Mouse (Mus musculus) hindbrain, embryonic 16.5 days (tissue): ENCODE data around the gene Tmem243. TPM values are rescaled to one million over a fixed set of nuclear protein-coding genes. Genes with fewer than 3 reads are reported as not detected.

ENCODE experiments used
- ATAC-seq: fragments of 200-750 bp; cut with Nextera tagmentation; 2 replicates; pipeline ENCODE4 v1.8.0; 2017; ENCODE audit warnings: moderate TSS enrichment, moderate library complexity
- H3K27ac ChIP-seq: fragments of 300-500 bp; sonication (generic); 2 replicates; pipeline ENCODE4 v1.5.1; 2014; ENCODE audit warnings: low read depth, mild to moderate bottlenecking, control low read depth, low read length, moderate library complexity
- H3K27me3 ChIP-seq: fragments of 300-500 bp; sonication (generic); replicated peaks from 2 replicates; pipeline ENCODE4 v1.6.1; 2014; ENCODE audit warnings: low read length; ENCODE audit not compliant: control insufficient read depth, insufficient read depth
- H3K36me3 ChIP-seq: fragments of 300-500 bp; sonication (generic); 2 replicates; pipeline ENCODE4 v1.6.1; 2014; ENCODE audit warnings: mild to moderate bottlenecking, low read length, moderate library complexity, mixed read lengths; ENCODE audit not compliant: control insufficient read depth, insufficient read depth
- H3K4me1 ChIP-seq: fragments of 300-500 bp; sonication (generic); 2 replicates; pipeline ENCODE4 v1.6.1; 2014; ENCODE audit warnings: low read depth, low read length; ENCODE audit not compliant: control insufficient read depth, insufficient read depth
- H3K4me2 ChIP-seq: fragments of 300-500 bp; sonication (generic); 2 replicates; pipeline ENCODE4 v1.6.1; 2014; ENCODE audit warnings: mild to moderate bottlenecking, low read length, control low read depth, moderate library complexity
- H3K4me3 ChIP-seq: fragments of 300-500 bp; sonication (generic); 2 replicates; pipeline ENCODE4 v1.5.1; 2014; ENCODE audit warnings: mild to moderate bottlenecking, low read length, control low read depth, moderate library complexity
- H3K9ac ChIP-seq: fragments of 300-500 bp; sonication (generic); 2 replicates; pipeline ENCODE4 v1.6.1; 2014; ENCODE audit warnings: low read depth, mild to moderate bottlenecking, control low read depth, low read length, moderate library complexity
- H3K9me3 ChIP-seq: fragments of 300-500 bp; sonication (generic); 2 replicates; pipeline ENCODE4 v1.6.1; 2014; ENCODE audit warnings: mild to moderate bottlenecking, low read length, moderate library complexity; ENCODE audit not compliant: control insufficient read depth
- WGBS: fragments of 180-500 bp; shearing (Covaris S2); extraction: QIAGEN DNeasy Blood & Tissue Kit; methylation state at CpG from one replicate; pipeline ENCODE4 v1.1.7; 2014; 5-methylcytosine and 5-hydroxymethylcytosine counted together
- polyA plus RNA-seq: library from polyadenylated mRNA; unstranded; fragments of >200 nt; fragmentation: Nextera tagmentation; extraction: Ambion mirVana; gene quantifications from 2 replicates; pipeline ENCODE4 v1.2.1, GENCODE M21; 2015

The Tmem243 gene
- polyA plus RNA-seq, 1 experiment from 2014 or later = 5.2 TPM

DNA sequence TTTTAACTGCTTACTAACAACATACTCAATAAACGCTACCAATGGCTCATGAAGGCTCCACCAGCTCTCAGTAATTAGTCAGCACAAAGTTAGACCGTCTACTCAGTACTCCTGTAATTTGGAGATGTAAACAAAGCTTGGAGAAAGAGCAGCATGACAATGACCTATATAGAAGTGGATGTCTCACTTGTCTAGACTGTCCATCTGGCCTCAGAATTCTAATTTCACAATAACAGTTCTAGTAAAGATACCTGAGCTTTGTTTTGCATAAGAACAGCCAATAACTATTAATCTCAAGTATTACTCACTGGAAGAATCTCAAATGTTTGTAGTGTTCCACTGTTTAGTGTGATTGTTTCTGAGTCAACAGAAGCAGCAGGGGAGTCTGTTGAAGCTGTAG lies 23.7 kb downstream of the Tmem243 start:
- no peaks in the 10 kb centered on the region for H3K27me3 ChIP-seq
- no peak overlapping the region for H3K27ac ChIP-seq
- H3K4me1 ChIP-seq = no peaks in the 10 kb centered on the region
- H3K36me3 ChIP-seq = peaks cover 53% of the 10 kb centered on the region
- no peak overlapping the region for H3K4me2 ChIP-seq
- ATAC-seq = no peak
- no peaks in the 10 kb centered on the region for H3K9me3 ChIP-seq
- no peak overlapping the region for H3K9ac ChIP-seq
- no peak overlapping the region for H3K4me3 ChIP-seq
- 89% methylated on average over 2 of the region's 2 CpGs for WGBS

DNA sequence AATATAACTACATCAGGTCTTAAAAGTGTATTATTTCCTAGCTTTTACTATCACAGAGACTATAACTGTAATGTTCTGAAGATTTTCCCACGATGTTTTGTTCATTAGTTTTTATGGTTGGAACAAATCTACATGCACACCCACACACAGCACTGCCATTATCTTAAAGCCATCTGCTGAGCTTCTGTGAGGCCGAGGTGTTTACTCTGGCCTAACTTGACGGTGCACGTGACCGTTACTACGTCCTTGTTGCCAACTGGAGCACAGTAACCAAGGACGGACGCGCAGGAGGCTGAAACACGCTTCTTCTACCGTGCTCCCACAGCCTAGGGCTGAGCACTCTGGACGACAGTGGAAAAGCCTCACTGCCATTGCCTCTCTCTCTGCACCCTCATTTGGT lies 28.1 kb downstream of the Tmem243 start:
- no peaks in the 10 kb centered on the region for H3K9me3 ChIP-seq
- no peak for ATAC-seq
- H3K4me1 ChIP-seq = no peaks in the 10 kb centered on the region

DNA sequence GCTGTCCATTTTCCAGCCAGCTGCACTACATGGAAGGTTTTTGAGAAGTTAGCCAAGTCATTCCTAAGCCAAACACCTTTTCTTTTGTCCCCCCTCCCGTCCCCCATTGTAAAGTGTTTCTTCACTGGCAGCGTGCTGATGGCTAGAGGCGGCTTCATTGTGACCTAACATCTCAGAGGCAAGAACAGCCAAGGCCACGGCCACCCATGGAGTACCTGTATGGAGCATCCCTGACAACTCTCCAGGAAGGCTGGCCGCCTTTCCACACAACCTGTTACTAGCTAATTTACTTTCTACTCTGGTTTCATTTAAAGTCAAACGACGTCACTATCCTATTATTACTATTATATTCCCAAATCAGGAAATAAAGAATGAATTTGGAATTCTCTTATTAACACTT lies 31.3 kb downstream of the Tmem243 start:
- Histone ChIP-seq H3K4me3 (no peak overlapping the region), H3K27ac (no peak overlapping the region), H3K4me2 (no peak overlapping the region), H3K36me3 (peaks cover 20% of the 10 kb centered on the region), H3K4me1 (no peaks in the 10 kb centered on the region), H3K9ac (no peak overlapping the region), H3K9me3 (no peaks in the 10 kb centered on the region), H3K27me3 (no peaks in the 10 kb centered on the region)
- no peak for ATAC-seq
- WGBS = 82% methylated on average over 7 of the region's 7 CpGs

More for the DNA sequence above, 28.1 kb downstream of the Tmem243 start:
- no peak overlapping the region for H3K4me3 ChIP-seq
- no peaks in the 10 kb centered on the region for H3K27me3 ChIP-seq
- H3K9ac ChIP-seq = no peak overlapping the region
- no peak overlapping the region for H3K27ac ChIP-seq
- WGBS = 94% methylated on average over 12 of the region's 12 CpGs
- H3K4me2 ChIP-seq = no peak overlapping the region
- peaks cover 30% of the 10 kb centered on the region for H3K36me3 ChIP-seq

DNA sequence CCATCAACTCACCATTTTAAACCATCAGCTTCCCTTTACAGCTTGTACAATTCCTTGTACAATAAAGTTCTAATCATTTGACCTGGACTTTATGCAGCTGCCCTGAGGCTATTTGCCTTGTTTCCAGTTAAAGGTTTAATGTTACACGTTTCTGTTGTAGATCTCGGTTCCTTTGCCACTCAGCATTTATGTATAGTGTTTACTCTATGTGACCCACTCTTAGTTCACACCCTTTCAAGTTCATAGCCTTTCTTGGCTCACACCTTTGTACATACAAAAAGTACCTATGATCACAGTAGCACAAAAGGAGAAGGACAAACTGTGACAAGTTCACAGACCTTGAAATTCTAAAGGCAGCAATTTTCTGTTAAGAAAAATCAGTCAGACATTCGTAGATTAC lies 35.1 kb downstream of the Tmem243 start:
- Histone ChIP-seq H3K27me3 (no peaks in the 10 kb centered on the region), H3K4me1 (no peaks in the 10 kb centered on the region), H3K27ac (no peak overlapping the region), H3K9me3 (no peaks in the 10 kb centered on the region), H3K4me3 (no peak overlapping the region), H3K9ac (no peak overlapping the region), H3K36me3 (peaks cover 13% of the 10 kb centered on the region), H3K4me2 (no peak overlapping the region)
- ATAC-seq = no peak
- WGBS = 92% methylated on average over 3 of the region's 3 CpGs

DNA sequence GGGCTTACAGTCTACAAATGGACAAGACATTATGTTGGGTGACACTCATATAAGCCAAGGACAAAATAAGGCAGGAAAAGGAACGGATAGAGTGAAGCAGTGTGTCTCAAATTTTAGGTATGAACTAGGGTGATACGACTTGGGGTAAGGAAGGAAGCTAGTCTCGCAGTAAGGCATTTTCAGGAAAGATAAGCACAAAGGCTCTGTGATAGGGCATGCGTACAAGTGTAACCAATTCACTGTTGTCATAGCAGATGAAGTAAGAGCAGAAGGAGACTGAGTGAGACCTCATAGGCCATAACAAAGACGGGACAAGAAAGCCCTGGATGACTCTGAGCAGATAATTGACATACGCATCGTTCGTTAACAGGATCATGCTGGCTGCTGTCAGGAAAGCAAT lies 40.3 kb downstream of the Tmem243 start:
- 89% methylated on average over 8 of the region's 8 CpGs for WGBS
- H3K4me1 ChIP-seq = no peaks in the 10 kb centered on the region
- no peaks in the 10 kb centered on the region for H3K9me3 ChIP-seq
- no peak overlapping the region for H3K4me3 ChIP-seq
- no peak for ATAC-seq
- H3K27ac ChIP-seq = no peak overlapping the region
- no peak overlapping the region for H3K9ac ChIP-seq
- H3K27me3 ChIP-seq = no peaks in the 10 kb centered on the region
- no peak overlapping the region for H3K4me2 ChIP-seq
- H3K36me3 ChIP-seq = peaks cover 20% of the 10 kb centered on the region

DNA sequence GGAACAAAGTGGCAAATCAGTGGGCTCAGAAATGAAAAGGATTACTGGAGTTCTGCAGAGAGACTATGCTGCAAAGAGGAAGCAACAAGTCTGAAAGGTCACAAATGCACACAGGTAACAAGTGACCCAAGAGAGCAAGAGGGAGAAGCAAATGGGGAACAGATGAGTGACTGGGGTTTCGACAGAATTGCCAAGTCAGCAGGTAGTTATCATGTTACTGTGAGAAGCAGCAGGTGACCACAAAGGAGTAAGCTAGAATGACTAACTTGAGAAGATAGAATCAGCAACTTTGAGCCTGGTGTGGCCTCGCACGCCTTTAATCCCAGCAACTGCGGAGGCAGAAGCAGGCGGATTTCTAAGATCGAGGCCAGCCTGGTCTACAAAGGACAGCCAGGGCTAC lies 41.9 kb downstream of the Tmem243 start:
- H3K9me3 ChIP-seq = no peaks in the 10 kb centered on the region
- H3K27me3 ChIP-seq = no peaks in the 10 kb centered on the region
- no peak overlapping the region for H3K4me3 ChIP-seq
- no peak overlapping the region for H3K4me2 ChIP-seq
- H3K4me1 ChIP-seq = no peaks in the 10 kb centered on the region
- 95% methylated on average over 6 of the region's 6 CpGs for WGBS
- no peak overlapping the region for H3K9ac ChIP-seq
- H3K27ac ChIP-seq = no peak overlapping the region
- ATAC-seq = no peak
- peaks cover 15% of the 10 kb centered on the region for H3K36me3 ChIP-seq

DNA sequence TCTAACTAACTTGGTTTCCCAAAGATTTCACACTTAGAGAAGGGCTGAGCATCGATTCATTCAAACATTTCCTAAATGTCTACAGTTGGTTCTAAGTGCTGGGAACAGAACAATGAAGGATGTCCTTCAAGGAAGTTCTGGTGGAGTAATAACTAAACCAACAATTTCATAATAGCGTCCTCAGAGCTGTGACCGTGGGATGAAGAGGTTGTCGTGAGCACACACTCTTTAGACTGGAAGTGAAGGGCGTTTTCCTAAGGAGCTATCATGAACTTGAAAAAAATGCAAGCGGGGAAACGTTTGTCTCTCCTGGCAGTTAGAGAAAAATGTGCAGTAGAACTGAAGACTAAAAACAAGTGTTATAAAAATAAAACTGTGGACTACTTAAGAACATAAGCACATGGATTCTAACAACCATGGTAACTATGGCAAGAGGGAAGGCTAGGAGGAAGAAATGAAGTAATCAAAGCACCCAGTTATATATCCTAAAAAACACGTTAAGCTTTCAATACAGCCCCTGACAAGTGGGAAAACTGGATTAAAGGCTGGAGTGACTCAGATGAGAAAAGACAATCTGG lies 48.9 kb downstream of the Tmem243 start:
- Histone ChIP-seq H3K27ac (no peak overlapping the region), H3K4me3 (no peak overlapping the region), H3K9ac (no peak overlapping the region), H3K4me2 (no peak overlapping the region), H3K36me3 (peaks cover 2% of the 10 kb centered on the region; the same call in 1 of the 2 replicates), H3K27me3 (no peaks in the 10 kb centered on the region), H3K4me1 (no peaks in the 10 kb centered on the region), H3K9me3 (no peaks in the 10 kb centered on the region)
- ATAC-seq = no peak
- 93% methylated on average over 8 of the region's 8 CpGs for WGBS

DNA sequence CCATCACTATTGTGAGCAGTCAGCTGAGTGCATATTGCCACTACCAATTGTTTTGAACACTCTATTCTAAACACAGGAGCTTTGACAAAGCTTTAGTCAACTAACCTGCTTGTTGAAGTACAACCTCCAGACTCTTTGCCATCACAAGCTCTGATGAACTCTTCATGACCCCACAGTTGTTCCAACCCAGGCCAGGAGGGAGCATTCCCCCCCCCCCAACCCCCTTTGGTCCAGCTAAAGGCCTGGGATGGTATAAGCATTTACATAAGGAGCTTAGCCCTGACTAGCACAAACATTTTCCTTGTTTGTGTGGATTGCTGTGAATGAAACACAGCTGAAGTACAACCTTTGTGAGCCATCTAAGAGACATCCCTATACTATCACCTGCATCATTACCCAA lies 56.3 kb downstream of the Tmem243 start:
- no peak overlapping the region for H3K9ac ChIP-seq
- no peaks in the 10 kb centered on the region for H3K27me3 ChIP-seq
- H3K4me3 ChIP-seq = no peak overlapping the region
- H3K4me1 ChIP-seq = peaks cover 10% of the 10 kb centered on the region
- no peak overlapping the region for H3K4me2 ChIP-seq
- H3K9me3 ChIP-seq = no peaks in the 10 kb centered on the region
- no peak overlapping the region for H3K27ac ChIP-seq
- H3K36me3 ChIP-seq = no peaks in the 10 kb centered on the region
- ATAC-seq = no peak

DNA sequence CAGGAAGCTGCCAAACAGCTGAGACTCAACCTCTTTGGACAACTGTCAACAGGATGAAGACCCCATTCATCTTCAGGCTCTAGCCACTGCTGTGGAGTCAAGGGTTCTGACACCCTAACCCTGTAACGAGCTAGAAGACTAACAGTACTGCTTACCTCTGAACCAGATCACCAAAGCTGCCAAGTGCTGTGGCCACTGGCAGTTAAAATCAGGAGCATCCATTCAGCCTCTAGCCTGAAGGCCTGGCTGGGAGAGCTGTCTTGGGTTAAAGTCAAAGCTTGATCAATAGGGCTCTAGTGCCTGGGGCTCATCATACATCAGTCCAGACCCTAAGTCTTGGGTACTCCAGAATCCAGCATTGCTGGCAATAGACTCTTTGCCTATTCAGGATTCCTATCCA lies 56.9 kb downstream of the Tmem243 start:
- Histone ChIP-seq H3K4me3 (no peak overlapping the region), H3K9ac (no peak overlapping the region), H3K27ac (no peak overlapping the region), H3K4me2 (no peak overlapping the region), H3K36me3 (no peaks in the 10 kb centered on the region), H3K4me1 (peaks cover 12% of the 10 kb centered on the region), H3K27me3 (no peaks in the 10 kb centered on the region), H3K9me3 (no peaks in the 10 kb centered on the region)
- ATAC-seq = no peak
- 93% methylated on average over 1 of the region's 1 CpGs for WGBS
